Mouse (Mus musculus) naive thymus-derived CD4-positive, alpha-beta T cell, adult 2 months (primary cell): ENCODE results near the gene Camta1.

ENCODE experiments used
- DNase-seq: peaks from one replicate; pipeline ENCODE4 v3.0.0-alpha.2; 2011; ENCODE audit warnings: low read depth

The Camta1 gene

GRCm38 (mm10) chr4:151263786-151264414, 597.8 kb downstream of the Camta1 start:
- DNase-seq: no peak

GRCm38 (mm10) chr4:151263052-151263451, 598.6 kb downstream of the Camta1 start:
- no peak for DNase-seq

- no peak for DNase-seq
Observed at GRCm38 (mm10) chr4:151256622-151257021, 605.1 kb downstream of the Camta1 start.

GRCm38 (mm10) chr4:151250824-151251223, 610.9 kb downstream of the Camta1 start:
- no peak for DNase-seq

- no peak for DNase-seq
Observed at GRCm38 (mm10) chr4:151245068-151245797, 616.4 kb downstream of the Camta1 start.

- DNase-seq: no peak
Observed at GRCm38 (mm10) chr4:151243445-151243844, 618.2 kb downstream of the Camta1 start.

- DNase-seq: no peak
Observed at GRCm38 (mm10) chr4:151242751-151243150, 618.9 kb downstream of the Camta1 start.

GRCm38 (mm10) chr4:151240465-151240864, 621.2 kb downstream of the Camta1 start:
- no peak for DNase-seq

GRCm38 (mm10) chr4:151238970-151239684, 622.5 kb downstream of the Camta1 start:
- DNase-seq: no peak

GRCm38 (mm10) chr4:151237501-151237900, 624.2 kb downstream of the Camta1 start:
- DNase-seq: no peak

- no peak for DNase-seq
Observed at GRCm38 (mm10) chr4:151234981-151235380, 626.7 kb downstream of the Camta1 start.

- DNase-seq: no peak
Observed at GRCm38 (mm10) chr4:151232028-151232427, 629.6 kb downstream of the Camta1 start.

- no peak for DNase-seq
Observed at GRCm38 (mm10) chr4:151229073-151229472, 632.6 kb downstream of the Camta1 start.

GRCm38 (mm10) chr4:151226496-151226895, 635.2 kb downstream of the Camta1 start:
- DNase-seq: no peak

- DNase-seq: no peak
Observed at GRCm38 (mm10) chr4:151224017-151224416, 637.7 kb downstream of the Camta1 start.

GRCm38 (mm10) chr4:151223263-151223996, 638.2 kb downstream of the Camta1 start:
- DNase-seq: no peak

- DNase-seq: no peak
Observed at GRCm38 (mm10) chr4:151222635-151223034, 639.0 kb downstream of the Camta1 start.

GRCm38 (mm10) chr4:151216553-151217292, 645.0 kb downstream of the Camta1 start:
- DNase-seq: no peak

GRCm38 (mm10) chr4:151215866-151216265, 645.8 kb downstream of the Camta1 start:
- no peak for DNase-seq

- DNase-seq: no peak
Observed at GRCm38 (mm10) chr4:151215179-151215578, 646.5 kb downstream of the Camta1 start.

- no peak for DNase-seq
Observed at GRCm38 (mm10) chr4:151213475-151213874, 648.2 kb downstream of the Camta1 start.

GRCm38 (mm10) chr4:151211992-151212391, 649.7 kb downstream of the Camta1 start:
- no peak for DNase-seq
